Mouse (Mus musculus): Measurements from ENCODE around the gene Zcchc14. TPM values are rescaled to one million over a fixed set of nuclear protein-coding genes. Genes with fewer than 3 reads are reported as not detected.
A peak's percentile ranks its signal among the peaks of the same experiment; 100 is the strongest.

Zcchc14 gene
- polyA plus RNA-seq, 1 experiment from 2014 or later: 16.9 TPM

- 87% methylated on average over 4 of the region's 4 CpGs for whole genome bisulfite sequencing
- no peaks in the 10 kb centered on the region for H3K9me3 ChIP-seq
- H3K27me3 ChIP-seq (ENCODE audit: poor library complexity, severe bottlenecking): no peaks in the 10 kb centered on the region
- H3K27ac ChIP-seq: no peak overlapping the region
- H3K36me3 ChIP-seq (replicated peaks): peaks cover 7% of the 10 kb centered on the region
- H3K4me3 ChIP-seq: no peak overlapping the region
- no peak for DNase-seq (ENCODE audit: extremely low spot score, low spot score)
- H3K4me1 ChIP-seq: peaks cover 47% of the 10 kb centered on the region
Measured at GRCm38 (mm10) chr8:121588750-121589149, 64.0 kb downstream of the Zcchc14 start.

GRCm38 (mm10) chr8:121585159-121585825 lies 67.4 kb downstream of the Zcchc14 start:
- H3K9me3 ChIP-seq: no peaks in the 10 kb centered on the region
- H3K27me3 ChIP-seq (ENCODE audit: poor library complexity, severe bottlenecking): no peaks in the 10 kb centered on the region
- DNase-seq (ENCODE audit: extremely low spot score, low spot score): peak; percentile 97
- peak overlapping the region; percentile 85 for H3K27ac ChIP-seq
- H3K4me1 ChIP-seq: peaks cover 29% of the 10 kb centered on the region
- H3K36me3 ChIP-seq (replicated peaks): no peaks in the 10 kb centered on the region
- H3K4me3 ChIP-seq: peak overlapping the region; percentile 73
- WGBS: 1% methylated on average over 47 of the region's 47 CpGs

GRCm38 (mm10) chr8:121584730-121585129 lies 68.0 kb downstream of the Zcchc14 start:
- Histone ChIP-seq H3K36me3 (replicated peaks) (no peaks in the 10 kb centered on the region), H3K4me3 (peak overlapping the region; percentile 73), H3K27me3 (ENCODE audit: poor library complexity, severe bottlenecking) (no peaks in the 10 kb centered on the region), H3K4me1 (peaks cover 29% of the 10 kb centered on the region), H3K27ac (peak overlapping the region; percentile 85; the same call in 1 of the 2 replicates), H3K9me3 (no peaks in the 10 kb centered on the region)
- 43% methylated on average over 13 of the region's 13 CpGs for WGBS
- no peak for DNase-seq (ENCODE audit: extremely low spot score, low spot score)

- H3K36me3 ChIP-seq (replicated peaks): no peaks in the 10 kb centered on the region
- H3K9me3 ChIP-seq: no peaks in the 10 kb centered on the region
- H3K4me3 ChIP-seq: no peak overlapping the region
- H3K4me1 ChIP-seq: peaks cover 33% of the 10 kb centered on the region
- H3K27ac ChIP-seq: no peak overlapping the region
- H3K27me3 ChIP-seq (ENCODE audit: poor library complexity, severe bottlenecking): no peaks in the 10 kb centered on the region
- WGBS: 58% methylated on average over 8 of the region's 8 CpGs
- DNase-seq (ENCODE audit: extremely low spot score, low spot score): no peak
Measured at GRCm38 (mm10) chr8:121583653-121584052, 69.0 kb downstream of the Zcchc14 start.

- no peak overlapping the region for H3K27ac ChIP-seq
- H3K9me3 ChIP-seq: no peaks in the 10 kb centered on the region
- H3K36me3 ChIP-seq (replicated peaks): no peaks in the 10 kb centered on the region
- WGBS: 46% methylated on average over 9 of the region's 9 CpGs
- no peak for DNase-seq (ENCODE audit: extremely low spot score, low spot score)
- peaks cover 56% of the 10 kb centered on the region for H3K4me1 ChIP-seq
- no peaks in the 10 kb centered on the region for H3K27me3 ChIP-seq (ENCODE audit: poor library complexity, severe bottlenecking)
- no peak overlapping the region for H3K4me3 ChIP-seq
Measured at GRCm38 (mm10) chr8:121580465-121580864, 72.2 kb downstream of the Zcchc14 start.

- Histone ChIP-seq H3K4me3 (peak within 1 kb of the TSS; percentile 93), H3K4me1 (peaks cover 48% of the 10 kb centered on the region), H3K27me3 (ENCODE audit: poor library complexity, severe bottlenecking) (no peaks in the 10 kb centered on the region), H3K36me3 (replicated peaks) (no peaks in the 10 kb centered on the region), H3K9me3 (no peaks in the 10 kb centered on the region), H3K27ac (peak within 1 kb of the TSS; percentile 89)
- 1% methylated on average over 63 of the region's 63 CpGs for WGBS
- peak; percentile 98 for DNase-seq (ENCODE audit: extremely low spot score, low spot score)
Measured at GRCm38 (mm10) chr8:121578676-121579451, 73.8 kb downstream of the Zcchc14 start, which contains the start of gene Fbxo31. Gene Fbxo31, minus strand, starts transcription at chr8:121578806.

- H3K27ac ChIP-seq: peak overlapping the region; percentile 89
- WGBS: 3% methylated on average over 44 of the region's 44 CpGs
Measured at GRCm38 (mm10) chr8:121577751-121578675, 74.7 kb downstream of the Zcchc14 start.

GRCm38 (mm10) chr8:121575661-121576060 lies 77.0 kb downstream of the Zcchc14 start:
- Histone ChIP-seq H3K9me3 (no peaks in the 10 kb centered on the region), H3K4me1 (peaks cover 52% of the 10 kb centered on the region), H3K27me3 (ENCODE audit: poor library complexity, severe bottlenecking) (no peaks in the 10 kb centered on the region), H3K4me3 (no peak overlapping the region), H3K27ac (no peak overlapping the region), H3K36me3 (replicated peaks) (0 out of 2 replicates have a peak, but pooled peaks cover 5% of the 10 kb centered on the region)
- no peak for DNase-seq (ENCODE audit: extremely low spot score, low spot score)
- WGBS: 91% methylated on average over 3 of the region's 3 CpGs

More at GRCm38 (mm10) chr8:121577751-121578675, 74.7 kb downstream of the Zcchc14 start:
- peak; percentile 33 for DNase-seq (ENCODE audit: extremely low spot score, low spot score)
- peaks cover 52% of the 10 kb centered on the region for H3K4me1 ChIP-seq
- H3K27me3 ChIP-seq (ENCODE audit: poor library complexity, severe bottlenecking): no peaks in the 10 kb centered on the region
- peak overlapping the region; percentile 93 for H3K4me3 ChIP-seq
- no peaks in the 10 kb centered on the region for H3K9me3 ChIP-seq
- H3K36me3 ChIP-seq (replicated peaks): no peaks in the 10 kb centered on the region

GRCm38 (mm10) chr8:121573275-121573674 lies 79.4 kb downstream of the Zcchc14 start:
- WGBS: 66% methylated on average over 3 of the region's 3 CpGs
- Histone ChIP-seq H3K4me3 (no peak overlapping the region), H3K27me3 (ENCODE audit: poor library complexity, severe bottlenecking) (no peaks in the 10 kb centered on the region), H3K36me3 (replicated peaks) (0 out of 2 replicates have a peak, but pooled peaks cover 8% of the 10 kb centered on the region), H3K9me3 (no peaks in the 10 kb centered on the region), H3K4me1 (peaks cover 40% of the 10 kb centered on the region), H3K27ac (no peak overlapping the region)
- DNase-seq (ENCODE audit: extremely low spot score, low spot score): no peak

- peaks cover 32% of the 10 kb centered on the region for H3K4me1 ChIP-seq
Measured at GRCm38 (mm10) chr8:121572121-121572520, 80.6 kb downstream of the Zcchc14 start.

GRCm38 (mm10) chr8:121570801-121571200 lies 81.9 kb downstream of the Zcchc14 start:
- peaks cover 19% of the 10 kb centered on the region for H3K4me1 ChIP-seq

More at GRCm38 (mm10) chr8:121572121-121572520, 80.6 kb downstream of the Zcchc14 start:
- Histone ChIP-seq H3K9me3 (no peaks in the 10 kb centered on the region), H3K4me3 (no peak overlapping the region), H3K27me3 (ENCODE audit: poor library complexity, severe bottlenecking) (no peaks in the 10 kb centered on the region), H3K36me3 (replicated peaks) (0 out of 2 replicates have a peak, but pooled peaks cover 8% of the 10 kb centered on the region), H3K27ac (no peak overlapping the region)
- 76% methylated on average over 7 of the region's 7 CpGs for WGBS
- DNase-seq (ENCODE audit: extremely low spot score, low spot score): no peak

GRCm38 (mm10) chr8:121570335-121570734 lies 82.4 kb downstream of the Zcchc14 start:
- peaks cover 17% of the 10 kb centered on the region for H3K4me1 ChIP-seq
- WGBS: 91% methylated on average over 21 of the region's 21 CpGs
- no peaks in the 10 kb centered on the region for H3K9me3 ChIP-seq
- no peak overlapping the region for H3K4me3 ChIP-seq
- DNase-seq (ENCODE audit: extremely low spot score, low spot score): no peak
- no peak overlapping the region for H3K27ac ChIP-seq
- no peaks in the 10 kb centered on the region for H3K27me3 ChIP-seq (ENCODE audit: poor library complexity, severe bottlenecking)
- H3K36me3 ChIP-seq (replicated peaks): peaks cover 19% of the 10 kb centered on the region

More at GRCm38 (mm10) chr8:121570801-121571200, 81.9 kb downstream of the Zcchc14 start:
- no peak overlapping the region for H3K4me3 ChIP-seq
- no peaks in the 10 kb centered on the region for H3K27me3 ChIP-seq (ENCODE audit: poor library complexity, severe bottlenecking)
- no peaks in the 10 kb centered on the region for H3K9me3 ChIP-seq
- H3K27ac ChIP-seq: no peak overlapping the region
- no peak for DNase-seq (ENCODE audit: extremely low spot score, low spot score)
- WGBS: 86% methylated on average over 17 of the region's 17 CpGs
- peaks cover 14% of the 10 kb centered on the region for H3K36me3 ChIP-seq (replicated peaks)
